Mouse (Mus musculus) spleen, adult 18-20 months (tissue): ENCODE results near the gene Map3k12.

Experiments used
- DNase-seq, 2 experiments: peaks; one replicate each; pipeline ENCODE4 v3.0.0; 2022; ENCODE audit warnings: mixed read lengths in 2 of 2

Map3k12 gene

DNA sequence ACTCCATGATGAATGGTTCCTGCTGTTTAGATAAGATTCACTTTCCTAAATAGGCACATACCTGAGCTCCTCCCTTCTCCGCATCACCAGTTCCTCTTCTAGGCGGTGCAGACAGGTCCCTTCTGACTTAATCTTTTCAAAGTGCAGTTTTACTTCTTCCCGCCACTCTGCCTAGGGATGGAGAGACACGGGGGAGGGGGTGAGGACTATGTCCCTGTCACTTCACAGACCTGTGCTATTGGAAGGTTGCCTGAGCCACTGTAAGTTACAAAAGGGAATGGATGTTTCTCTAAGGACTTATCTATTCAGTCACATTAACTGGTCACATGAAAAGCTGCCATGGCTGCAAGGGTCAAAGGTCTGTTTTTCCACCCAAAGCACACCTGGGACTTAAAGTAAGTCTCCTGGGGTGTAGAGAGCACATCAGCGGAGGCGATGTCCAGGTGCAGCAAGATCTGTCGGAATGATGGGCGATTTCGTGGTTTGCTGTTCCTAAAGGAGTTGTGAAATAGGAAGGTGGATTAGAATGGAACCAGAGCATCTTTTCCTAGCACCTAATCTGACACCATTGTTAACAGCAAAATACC, 14.5 kb downstream of the Map3k12 start:
- no peak for DNase-seq

GRCm38 (mm10) chr15:102501084-102501814, 15.6 kb downstream of the Map3k12 start:
- DNase-seq: no peak

GRCm38 (mm10) chr15:102500479-102500878, 16.4 kb downstream of the Map3k12 start:
- DNase-seq: no peak

GRCm38 (mm10) chr15:102499851-102500250, 17.0 kb downstream of the Map3k12 start:
- no peak for DNase-seq

GRCm38 (mm10) chr15:102499370-102499769, 17.5 kb downstream of the Map3k12 start:
- no peak for DNase-seq

GRCm38 (mm10) chr15:102498322-102498721, 18.5 kb downstream of the Map3k12 start:
- DNase-seq: no peak

- no peak for DNase-seq
These were observed 29.2 kb downstream of the Map3k12 start for GRCm38 (mm10) chr15:102487664-102488063.

GRCm38 (mm10) chr15:102485853-102486252, 31.0 kb downstream of the Map3k12 start:
- no peak for DNase-seq

DNA sequence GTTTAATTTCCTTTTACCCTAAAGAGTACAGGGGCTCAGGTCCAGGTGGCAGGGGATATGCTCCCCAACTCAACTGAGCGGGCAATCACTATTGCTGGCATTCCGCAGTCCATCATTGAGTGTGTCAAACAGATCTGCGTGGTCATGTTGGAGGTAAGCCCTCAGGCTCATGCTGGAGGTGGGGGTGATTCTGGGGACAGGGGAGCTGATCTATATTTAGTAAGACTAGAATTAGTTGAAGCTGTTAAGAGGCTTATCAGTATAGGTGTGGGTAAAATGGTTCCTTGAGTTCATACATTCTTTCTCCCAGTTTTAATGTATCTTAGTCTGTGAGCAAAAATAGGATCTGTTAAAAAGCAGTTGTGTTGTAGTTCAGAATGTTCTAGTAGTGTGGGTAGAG, 33.7 kb downstream of the Map3k12 start:
- DNase-seq: no peak

DNA sequence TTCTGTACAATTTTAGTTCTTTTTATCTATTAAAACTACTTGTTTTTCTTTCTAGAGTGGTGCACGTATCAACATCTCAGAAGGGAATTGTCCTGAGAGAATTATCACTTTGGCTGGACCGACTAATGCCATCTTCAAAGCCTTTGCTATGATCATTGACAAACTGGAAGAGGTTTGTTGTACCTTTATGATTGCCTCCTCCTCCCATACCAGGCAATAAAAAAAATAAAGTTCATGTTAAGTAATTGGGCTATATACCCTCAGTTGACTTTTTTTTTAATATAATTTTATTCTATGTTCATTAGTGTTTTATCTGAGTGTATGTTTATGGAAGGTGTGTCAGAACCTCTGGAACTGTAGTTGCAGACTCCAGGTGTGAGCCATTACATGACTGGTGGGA, 42.3 kb downstream of the Map3k12 start:
- no peak for DNase-seq

DNA sequence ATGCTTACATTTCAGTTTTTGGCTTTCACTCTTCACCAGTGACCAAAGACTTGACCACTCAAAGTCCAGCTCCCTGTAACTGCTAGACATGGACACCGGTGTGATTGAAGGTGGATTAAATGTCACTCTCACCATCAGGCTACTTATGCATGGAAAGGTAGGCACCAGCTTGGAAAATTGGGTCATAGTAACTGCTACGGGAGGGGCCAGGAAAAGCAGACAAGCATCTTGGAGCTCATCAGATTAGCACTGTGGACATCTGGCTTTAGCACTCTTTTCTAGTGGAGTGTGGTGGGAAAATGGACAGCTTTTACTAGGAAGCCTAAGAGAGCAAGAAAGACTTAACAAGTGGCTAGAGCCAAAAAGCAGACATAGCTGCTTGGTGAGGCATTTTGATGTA, 43.6 kb downstream of the Map3k12 start:
- DNase-seq: no peak

- DNase-seq: no peak
These were observed 45.1 kb downstream of the Map3k12 start for GRCm38 (mm10) chr15:102471727-102472126.

- no peak for DNase-seq
These were observed 45.6 kb downstream of the Map3k12 start for GRCm38 (mm10) chr15:102471295-102471645.

GRCm38 (mm10) chr15:102470605-102471294, 46.1 kb downstream of the Map3k12 start:
- peak; percentile 68 to 73 for DNase-seq

DNA sequence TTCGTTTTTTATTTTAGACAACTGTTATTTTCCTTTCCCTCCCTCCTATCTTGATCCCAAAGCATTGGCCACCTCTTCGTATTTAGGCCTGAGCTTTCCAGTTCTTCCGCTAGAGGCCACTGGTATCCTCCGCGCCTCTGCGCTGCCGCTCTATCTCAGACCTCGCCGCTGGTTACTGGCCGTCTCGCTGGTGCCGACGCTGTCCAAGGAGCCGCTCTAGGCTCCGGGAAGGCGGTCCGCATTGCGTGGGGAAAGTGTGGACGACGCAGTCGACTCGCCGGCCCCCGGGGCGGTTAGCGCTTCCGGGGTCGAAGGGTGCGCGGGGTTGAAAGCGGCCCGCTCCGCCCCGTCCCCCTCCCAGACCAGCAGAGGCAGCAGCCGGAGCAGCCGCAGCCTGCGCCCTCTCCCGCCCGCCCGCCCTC, 46.7 kb downstream of the Map3k12 start, which contains the start of gene Pcbp2:
Gene Pcbp2 (plus strand): TSS at position 357 of the 422 bp plus-strand sequence.
- DNase-seq: peak; percentile 88 to 94

- no peak for DNase-seq
These were observed 48.0 kb downstream of the Map3k12 start for GRCm38 (mm10) chr15:102468675-102469370.

GRCm38 (mm10) chr15:102463666-102464065, 53.2 kb downstream of the Map3k12 start:
- DNase-seq: no peak

- DNase-seq: no peak
These were observed 55.3 kb downstream of the Map3k12 start for GRCm38 (mm10) chr15:102461430-102462075.

DNA sequence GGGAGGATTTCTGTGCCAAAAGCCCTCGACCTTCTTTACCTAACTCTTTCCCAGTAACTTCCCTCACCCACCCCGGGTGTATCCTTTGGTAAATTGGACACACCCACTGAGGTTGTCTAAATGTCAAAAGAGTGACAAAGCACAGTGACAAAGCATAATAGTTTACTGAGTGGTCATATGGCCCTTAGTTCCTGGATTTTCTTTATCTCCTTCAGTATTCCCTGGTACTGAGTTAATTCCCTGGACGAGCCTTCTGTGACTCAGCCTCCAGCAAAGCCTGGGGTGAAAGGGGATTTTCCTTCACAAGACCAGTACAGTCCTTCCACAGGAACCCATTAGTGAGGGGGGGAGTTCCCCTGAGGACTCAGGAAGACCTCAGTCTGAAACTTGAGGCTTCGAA, 55.9 kb downstream of the Map3k12 start:
- DNase-seq: no peak

GRCm38 (mm10) chr15:102460409-102460808, 56.5 kb downstream of the Map3k12 start:
- DNase-seq: no peak

- no peak for DNase-seq
These were observed 57.0 kb downstream of the Map3k12 start for GRCm38 (mm10) chr15:102459847-102460246.

DNA sequence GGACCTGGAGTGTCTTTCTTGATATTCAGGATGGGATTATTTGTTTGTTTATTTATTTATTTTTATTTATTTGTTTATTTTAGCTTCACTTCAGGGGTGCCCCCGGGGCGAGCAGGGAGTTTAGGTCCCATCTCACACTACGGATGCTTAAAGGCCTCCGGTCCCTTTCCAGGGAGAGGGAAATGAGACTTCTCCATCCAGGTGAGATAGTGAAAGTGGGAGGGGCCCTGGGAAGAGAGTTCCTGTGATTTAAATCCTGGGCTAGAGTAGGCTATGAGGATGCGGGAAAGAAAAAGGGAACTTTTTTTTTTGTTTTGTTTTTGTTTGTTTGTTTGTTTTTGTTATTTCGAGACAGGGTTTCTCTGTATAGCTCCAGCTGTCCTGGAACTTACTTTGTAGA, 57.5 kb downstream of the Map3k12 start:
- DNase-seq: no peak

GRCm38 (mm10) chr15:102458904-102459317, 58.0 kb downstream of the Map3k12 start, which contains the start of gene Prr13:
Gene Prr13, plus strand, starts transcription at chr15:102459028.
- DNase-seq: peak; percentile 89 to 90
